Mouse (Mus musculus) c-Kit-positive CD71-negative TER-119-negative erythroid progenitor cells, embryonic 14.5 days (primary cell): ENCODE data around the gene Psme1.

Experiments
- DNase-seq: peaks from one replicate; pipeline ENCODE4 v3.0.0-alpha.2; 2013; ENCODE audit warnings: low read depth

Gene Psme1

DNA sequence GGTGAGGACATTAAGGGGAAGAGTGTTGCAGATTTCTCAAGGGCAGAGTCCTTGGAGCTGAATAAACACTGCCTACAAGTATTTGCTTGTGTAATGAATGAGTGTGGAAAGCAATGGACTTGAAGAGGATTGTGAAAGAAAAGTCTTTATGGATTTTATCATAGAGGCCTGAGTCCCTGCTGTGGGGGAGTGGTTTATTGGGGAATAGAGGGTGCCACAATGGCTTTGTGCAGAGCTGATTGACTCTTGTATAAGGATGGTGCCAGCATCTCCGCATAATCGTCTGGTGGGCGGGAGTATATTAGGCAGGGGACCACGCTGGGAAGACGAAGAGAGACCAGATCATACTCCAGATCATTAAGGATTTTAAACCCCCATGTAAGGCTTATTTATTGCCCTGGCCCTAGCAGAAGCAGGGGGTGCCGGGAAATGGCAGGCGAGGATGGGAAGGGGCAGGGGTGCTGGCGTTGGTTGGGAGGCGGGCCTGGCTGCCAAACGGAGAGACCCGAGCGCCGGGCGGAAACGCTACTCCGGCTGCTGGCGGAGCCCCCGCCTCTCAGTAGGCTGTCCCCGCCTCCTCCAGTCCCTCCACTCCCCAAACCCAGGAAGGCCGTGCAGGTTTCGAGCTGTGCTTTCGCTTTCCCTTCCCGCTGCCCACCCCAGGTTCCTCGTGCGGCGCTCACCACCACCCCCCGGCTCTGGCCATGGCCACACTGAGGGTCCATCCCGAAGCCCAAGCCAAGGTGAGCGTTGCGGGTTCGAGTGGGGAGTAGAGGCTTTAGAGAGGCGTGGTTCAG, at the start of gene Psme1:
Gene Psme1 (plus strand): TSS at position 253 of the 797 bp plus-strand sequence.
- DNase-seq, result no peak

DNA sequence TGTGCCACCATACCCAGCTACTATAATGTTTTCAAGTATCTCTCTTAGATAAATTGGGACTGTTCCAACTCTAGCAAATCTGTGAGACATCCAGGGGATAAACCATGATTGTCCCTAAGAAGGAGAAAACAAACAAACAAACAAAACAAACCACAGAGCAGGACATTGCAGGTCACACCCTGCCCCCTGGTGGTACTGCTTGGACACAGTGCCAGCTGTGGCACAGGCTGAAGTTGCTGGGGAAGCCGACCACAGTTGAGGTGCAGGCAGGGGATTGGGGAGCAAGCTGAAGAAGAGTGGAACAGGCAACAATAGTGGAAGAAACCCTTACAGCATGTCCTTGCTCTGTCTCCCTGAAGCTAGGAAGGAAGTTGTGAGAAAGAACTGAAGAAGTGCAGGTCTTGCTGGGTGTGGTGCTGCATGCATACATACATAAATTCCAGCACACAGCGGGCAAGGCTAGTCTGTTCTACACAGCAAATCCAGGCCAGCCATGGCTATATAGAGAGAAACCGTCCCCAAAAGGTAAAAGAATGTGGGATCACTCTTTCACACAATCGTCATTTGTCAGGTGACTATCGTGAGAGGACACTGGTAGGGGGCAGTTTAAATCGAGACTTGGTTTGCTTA, 41.7 kb upstream of the Psme1 start:
- DNase-seq, result no peak

DNA sequence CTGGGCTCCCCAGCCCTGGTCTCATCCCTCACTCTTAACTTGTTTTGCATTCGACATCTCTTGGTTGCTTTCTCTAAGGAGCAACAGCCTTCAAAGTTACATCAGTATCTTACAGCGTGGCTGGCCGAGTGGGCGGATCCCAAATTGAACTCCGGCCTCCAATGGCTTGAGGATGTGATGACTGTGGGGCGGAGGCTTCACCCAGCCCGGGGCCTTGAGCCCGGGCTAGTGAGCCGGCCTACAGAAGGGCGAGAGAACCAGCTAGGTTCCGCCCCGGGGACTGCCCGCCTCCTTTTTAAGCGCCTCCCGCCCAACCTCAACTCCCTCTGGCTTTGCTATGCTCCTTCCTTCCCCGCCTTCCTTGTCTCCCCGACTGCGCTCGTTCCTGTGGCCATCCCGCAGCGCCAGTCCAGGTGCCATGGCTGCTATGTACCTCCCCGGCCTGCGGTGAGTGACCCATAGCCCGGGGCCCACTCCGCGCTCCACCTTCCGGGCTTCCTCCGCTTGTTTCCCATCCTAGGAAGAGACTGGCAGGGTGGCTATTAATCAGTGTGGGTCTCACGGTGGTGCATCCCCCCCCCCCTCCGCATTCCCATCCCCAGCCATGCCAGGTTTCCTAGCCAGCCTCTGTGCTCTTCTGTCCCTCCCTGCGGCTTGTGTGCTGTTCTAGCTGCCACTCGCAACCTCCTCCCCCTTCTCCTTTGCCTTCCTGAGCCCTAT, 37.7 kb upstream of the Psme1 start, which contains the start of gene Pck2:
Gene Pck2 (plus strand): TSS at position 200 of the 720 bp plus-strand sequence.
- DNase-seq, result peak; percentile 85

DNA sequence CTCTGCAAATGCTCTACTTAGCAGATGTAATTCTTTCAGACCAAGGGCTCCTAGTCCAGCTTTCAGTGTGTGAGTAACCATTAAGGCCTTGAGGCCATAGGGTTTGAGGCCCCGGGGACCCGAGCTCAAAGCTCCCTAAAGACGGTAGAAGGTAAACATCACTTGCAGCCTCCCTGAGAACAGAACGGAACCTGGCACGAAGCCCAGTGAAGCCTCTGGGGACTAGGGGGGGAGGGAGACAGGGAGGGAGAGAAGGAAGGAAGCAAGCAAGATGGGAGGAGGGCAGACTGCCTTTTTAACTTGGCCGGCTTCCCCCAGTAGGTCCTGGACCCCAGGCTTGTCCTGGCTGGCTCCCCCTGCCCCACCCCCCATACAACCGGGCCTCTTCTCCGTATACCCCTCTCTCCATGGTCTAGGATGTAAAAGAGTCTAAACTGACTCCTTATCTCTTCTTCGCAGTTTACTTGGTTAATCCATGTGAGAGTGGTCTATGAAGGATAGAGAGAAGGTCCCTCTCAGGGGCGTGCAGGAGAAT, 37.1 kb upstream of the Psme1 start:
- DNase-seq, result no peak

DNA sequence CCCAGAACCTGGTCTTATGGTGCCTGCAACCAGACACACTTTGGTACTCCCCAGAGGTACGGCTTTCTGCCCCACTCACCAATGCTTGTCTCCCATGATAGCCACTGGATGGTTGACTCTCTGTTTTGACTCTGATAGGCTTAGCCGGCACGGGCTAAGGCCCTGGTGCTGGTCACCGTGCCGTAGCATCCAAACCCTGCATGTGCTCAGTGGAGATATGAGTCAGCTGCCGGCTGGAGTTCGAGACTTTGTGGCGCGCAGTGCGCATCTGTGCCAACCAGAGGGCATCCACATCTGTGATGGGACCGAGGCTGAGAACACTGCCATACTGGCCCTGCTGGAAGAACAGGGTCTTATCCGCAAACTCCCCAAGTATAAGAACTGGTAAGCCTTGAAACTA, 35.7 kb upstream of the Psme1 start:
- no peak for DNase-seq

DNA sequence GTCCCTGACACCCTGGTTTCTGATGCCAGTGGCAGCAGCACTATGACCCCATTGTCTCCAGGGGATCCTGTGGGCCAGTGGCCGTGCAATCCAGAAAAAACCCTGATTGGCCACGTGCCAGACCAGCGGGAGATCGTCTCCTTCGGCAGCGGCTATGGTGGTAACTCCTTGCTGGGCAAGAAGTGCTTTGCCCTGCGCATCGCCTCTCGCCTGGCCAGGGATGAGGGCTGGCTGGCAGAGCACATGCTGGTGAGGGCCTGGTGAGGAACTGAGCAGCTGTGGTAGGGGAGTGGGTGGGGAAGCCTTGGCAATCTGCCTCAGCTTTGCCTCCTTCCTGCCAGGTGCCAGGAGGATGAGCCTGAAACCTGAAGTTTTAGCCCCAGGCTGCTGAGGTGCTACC, 33.6 kb upstream of the Psme1 start:
- DNase-seq, result no peak

DNA sequence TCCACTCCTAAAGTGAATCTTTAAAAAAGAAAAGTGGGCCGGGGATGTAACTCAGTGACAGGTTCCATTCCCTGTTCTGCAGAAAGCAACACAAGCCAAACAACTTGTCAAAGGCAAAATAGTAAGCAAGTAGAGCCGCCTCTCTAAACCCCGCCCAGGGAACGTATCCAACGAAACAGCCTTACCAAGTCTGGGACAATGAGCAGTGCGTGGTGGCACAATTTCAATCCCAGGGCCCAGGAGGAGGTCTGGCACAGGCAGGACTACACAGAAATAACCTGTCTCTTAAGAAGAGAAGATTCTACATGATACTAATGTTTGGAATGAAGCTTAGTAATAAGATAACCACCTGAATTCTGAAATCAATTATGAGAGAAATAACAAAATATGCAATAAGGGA, 27.7 kb upstream of the Psme1 start:
- no peak for DNase-seq

DNA sequence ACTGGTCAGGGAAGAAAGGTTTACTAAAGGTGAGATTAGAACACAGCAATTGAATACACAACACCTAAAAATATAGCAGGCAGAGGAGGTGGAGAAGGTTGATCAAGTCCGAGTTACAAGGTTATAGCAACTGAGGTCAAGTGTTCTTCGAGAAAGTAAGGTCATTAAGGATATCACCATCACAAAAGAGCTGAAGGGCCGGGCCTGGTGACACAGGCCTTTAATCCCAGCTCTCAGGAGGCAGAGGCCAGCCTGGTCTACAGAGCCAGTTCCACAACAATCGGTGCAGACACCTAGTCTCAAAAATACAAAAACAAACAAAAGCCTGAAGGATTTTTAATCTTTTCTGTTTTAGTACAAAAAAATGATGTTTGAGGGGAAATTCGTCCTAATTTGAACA, 26.6 kb upstream of the Psme1 start:
- DNase-seq, result no peak

DNA sequence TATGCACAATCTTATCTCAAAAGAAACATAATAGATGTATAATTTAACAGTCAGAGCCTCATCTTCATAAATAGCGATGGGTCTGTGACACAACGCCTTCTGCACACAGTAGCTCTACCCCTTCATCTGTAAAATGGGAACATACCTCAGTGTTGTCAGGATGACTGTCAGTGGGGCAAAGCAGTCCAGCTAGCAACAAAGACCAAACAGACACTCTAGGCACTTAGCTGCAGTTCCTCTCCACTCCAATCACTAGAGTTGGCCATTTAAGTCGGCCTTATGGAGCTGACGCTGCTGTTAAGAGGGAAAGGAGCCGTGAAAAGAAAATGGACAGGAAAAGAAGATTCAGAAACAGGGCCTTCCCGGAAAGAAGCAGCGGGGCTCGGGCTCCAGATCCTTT, 26.1 kb upstream of the Psme1 start:
- no peak for DNase-seq

DNA sequence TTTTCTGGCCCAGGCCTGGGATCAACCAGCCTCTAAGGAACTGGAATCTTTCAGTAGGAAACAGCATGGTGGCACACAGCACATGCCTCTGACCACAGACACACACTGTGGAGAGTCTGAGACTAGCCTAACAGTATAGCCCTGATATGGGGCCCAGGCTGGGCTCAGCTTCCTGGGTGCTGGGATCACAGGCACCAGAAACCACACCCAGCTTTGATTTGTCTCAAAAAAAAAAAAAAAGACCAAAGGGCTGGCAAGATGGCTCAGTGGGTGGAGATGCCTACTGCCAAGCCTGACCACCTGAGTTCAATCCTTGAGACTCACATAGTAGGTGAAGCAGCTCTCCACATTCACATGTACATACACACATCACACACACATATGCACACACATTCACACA, 23.3 kb upstream of the Psme1 start:
- DNase-seq, result no peak

DNA sequence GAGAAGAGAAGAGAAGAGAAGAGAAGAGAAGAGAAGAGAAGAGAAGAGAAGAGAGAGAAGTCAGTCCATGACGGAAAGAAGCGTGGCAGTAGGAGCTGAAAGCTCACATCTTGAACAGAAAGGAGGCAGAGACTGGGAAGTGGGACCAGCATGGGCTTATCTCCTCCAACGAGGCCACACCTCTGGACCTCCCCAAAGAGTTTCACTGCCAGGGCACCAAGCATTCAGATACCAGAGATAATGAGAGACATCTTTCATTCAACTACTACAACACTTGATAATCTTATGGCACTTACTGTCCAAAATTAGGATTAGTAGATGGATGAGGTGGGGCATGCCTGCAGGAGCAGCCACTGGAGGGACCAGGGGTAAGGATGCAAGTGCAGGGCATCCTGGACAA, 22.1 kb upstream of the Psme1 start:
- DNase-seq, result no peak

DNA sequence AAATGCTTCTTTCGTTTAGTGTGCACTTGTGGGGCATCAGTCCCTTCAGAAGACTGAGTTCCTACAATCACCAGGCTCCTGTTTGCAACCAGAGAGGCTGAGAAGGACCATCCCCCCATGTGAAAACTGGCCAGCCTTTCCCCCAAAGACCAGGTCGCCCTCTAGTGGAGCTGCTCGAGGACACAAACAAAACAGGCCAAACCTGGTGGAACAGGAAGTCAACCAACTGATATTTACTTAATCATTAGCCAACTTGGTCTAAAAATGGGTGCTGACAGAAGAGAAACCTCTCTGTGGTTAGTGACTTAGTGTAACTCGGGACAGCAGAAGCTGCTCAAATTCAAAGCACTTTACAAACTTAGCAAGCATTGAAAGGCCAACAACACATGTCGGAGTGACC, 20.9 kb upstream of the Psme1 start:
- peak; percentile 81 for DNase-seq

DNA sequence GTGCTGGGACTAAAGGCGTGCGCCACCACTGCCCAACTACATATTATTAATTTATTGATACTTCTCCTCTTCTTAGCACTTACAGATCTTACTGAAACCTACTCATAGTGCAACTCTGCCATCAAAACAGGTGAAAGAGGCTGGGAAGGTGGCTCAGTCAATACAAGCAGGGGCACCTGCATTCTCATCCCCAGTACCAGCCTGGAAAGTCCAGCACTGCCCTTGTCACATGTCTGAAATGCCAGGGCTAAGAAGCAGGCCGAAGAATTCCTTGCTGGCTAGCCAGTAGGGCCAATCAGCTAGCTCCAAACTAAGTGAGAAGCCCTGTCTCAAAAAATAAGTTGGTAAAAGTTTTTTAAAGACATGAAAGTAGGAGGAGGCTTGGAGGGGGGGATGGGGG, 20.3 kb upstream of the Psme1 start:
- no peak for DNase-seq

DNA sequence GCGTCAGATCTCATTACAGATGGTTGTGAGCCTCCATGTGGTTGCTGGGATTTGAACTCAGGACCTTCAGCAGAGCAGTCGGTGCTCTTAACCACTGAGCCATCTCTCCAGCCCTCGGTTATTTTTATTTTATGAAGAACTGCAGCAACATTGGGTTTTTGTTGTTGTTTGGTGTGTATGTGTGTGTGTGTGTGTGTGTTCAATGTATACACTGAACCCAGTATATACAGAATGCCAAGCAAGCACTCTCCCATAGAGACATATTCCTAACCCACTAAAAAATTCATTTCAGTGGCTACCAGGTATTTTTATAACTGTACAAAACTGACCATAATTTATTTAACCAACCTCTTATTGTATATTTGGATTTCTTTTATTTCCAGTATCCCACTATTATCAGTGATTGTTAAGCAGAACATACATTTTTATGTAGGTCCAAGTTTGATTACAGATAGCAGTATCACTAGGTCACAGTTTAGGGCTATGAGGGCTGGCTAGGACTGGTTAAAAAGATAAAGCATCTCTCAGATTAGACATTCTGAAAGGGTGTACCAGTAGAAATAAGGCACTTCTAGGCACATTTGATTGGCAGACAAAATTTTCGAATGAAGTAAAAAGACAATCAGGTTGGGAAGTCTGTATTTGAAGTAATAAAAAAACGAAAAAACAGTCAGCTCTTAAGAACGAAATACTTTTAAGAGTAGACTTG, 19.0 kb upstream of the Psme1 start:
- DNase-seq, result no peak

DNA sequence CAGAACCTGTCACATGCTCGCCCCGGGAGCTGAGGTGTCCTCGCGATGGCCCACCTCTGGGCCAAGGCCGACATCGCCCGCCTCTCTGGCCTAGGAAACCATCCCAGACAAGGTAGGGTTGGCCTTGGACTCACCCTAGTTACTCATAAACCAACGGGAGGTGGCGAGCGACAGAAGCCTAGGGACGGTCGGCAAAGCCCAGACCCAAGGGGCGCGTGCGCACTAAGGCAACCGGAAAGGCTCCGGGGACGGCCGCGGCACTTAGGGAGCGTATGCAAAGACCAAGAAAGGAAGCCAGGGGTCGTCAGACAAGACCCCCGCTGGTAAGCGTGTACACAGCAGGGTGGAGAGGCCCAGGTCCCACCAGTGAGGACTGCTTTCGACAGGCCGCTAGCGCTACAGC, 18.1 kb upstream of the Psme1 start, which contains the start of gene Dcaf11:
Gene Dcaf11 (plus strand): TSS at position 208 of the 403 bp plus-strand sequence.
- DNase-seq, result peak; percentile 86

DNA sequence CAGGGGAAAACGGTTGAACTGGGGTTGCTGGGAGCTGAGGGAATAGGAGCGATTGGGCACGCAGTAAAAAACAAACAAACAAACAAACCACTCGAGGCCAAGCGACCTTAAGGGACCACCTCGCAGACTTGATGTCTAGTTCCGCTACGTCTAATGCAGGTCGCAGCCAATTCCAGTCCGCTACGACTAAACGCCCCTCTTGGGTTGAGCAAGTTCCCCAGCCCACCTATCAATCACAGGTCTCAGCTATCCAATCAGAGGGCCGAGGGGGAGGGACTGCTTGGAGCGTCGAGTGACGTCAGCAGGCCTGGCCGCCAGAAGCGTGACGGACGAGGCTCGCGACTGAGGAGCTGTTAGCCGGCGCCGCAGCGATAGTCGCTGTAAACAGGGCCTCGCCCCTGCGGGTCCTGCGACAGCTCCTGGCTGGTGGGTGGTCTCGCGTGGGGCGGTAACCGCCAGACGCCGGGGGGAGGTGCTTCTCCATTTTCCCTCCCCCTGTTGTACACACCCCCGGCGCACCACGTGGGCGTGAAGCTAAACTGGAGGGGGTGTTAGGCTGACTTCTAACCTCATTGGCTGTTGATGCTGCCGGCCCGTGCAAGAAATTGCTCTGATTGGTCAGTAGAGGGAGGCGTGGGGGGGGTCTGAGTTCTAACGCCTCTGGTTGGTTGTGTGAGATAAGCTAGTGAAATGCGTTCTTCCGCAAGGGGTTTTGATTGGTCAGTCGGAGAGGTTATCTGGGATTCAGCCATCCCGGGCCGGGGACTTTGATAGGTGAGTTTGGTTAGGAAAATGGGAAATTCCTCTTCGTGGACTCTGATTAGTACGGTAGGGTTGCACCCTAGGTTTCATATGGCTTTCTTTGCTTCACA, 17.5 kb upstream of the Psme1 start, which contains the start of gene A730061H03Rik:
Gene A730061H03Rik (minus strand): TSS at position 205 of the 872 bp plus-strand sequence.
- DNase-seq, result peak; percentile 99

DNA sequence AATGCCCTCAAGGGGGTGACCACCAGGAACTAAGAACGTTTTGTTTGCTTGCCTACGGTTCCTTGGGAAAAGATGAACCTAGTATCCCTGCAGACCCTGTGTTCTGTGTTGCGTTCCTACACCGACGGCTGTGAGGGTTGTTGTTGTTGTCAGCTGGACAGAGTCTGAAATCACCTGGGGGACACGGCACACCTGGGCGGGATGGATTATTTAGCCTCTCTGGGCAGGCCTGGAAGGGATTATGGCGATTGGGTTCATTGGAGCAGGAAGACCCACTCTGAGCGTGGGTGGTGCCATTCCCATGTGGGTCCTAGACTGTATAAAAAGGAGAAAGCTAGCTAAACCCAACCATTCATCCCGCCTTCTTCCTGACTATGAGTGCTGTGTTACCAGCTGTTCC, 16.1 kb upstream of the Psme1 start:
- DNase-seq, result no peak

DNA sequence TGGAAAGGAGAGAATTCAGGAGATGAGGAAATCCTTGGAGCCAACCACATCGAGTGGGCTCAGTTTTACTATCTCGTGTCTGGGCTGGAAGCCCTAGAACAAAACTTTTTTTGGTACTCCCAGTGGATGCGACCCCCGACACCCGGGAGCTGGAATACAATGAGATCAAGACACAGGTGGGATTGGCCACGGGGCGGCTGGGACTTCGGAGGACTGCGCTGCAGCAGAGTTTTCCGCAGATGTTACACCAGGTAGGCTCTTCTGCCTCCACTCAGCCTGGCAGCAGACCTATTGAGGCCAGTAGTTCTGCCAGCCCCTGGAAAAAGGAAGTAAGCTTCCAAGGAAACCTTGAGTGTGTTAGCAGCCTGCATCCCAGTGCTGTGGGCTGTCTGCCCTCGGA, 14.7 kb upstream of the Psme1 start:
- DNase-seq, result no peak

DNA sequence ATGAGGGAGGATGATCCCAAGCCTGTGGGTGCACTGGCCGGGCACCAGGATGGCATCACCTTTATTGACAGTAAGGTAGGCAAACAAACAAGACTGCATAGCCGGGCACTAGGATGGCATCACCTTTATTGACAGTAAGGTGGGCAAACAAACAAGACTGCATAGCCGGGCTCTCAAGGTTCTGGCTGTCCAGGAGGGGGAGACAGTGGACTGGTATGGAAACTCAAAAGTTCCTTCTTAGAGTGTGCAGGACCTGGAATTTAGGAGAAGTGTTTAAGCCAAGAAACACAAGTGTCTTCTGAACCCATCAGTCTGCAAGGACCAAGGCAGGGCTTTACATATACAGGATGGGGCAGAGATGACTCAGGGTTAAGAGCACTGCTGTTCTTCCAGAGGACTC, 12.2 kb upstream of the Psme1 start:
- no peak for DNase-seq

DNA sequence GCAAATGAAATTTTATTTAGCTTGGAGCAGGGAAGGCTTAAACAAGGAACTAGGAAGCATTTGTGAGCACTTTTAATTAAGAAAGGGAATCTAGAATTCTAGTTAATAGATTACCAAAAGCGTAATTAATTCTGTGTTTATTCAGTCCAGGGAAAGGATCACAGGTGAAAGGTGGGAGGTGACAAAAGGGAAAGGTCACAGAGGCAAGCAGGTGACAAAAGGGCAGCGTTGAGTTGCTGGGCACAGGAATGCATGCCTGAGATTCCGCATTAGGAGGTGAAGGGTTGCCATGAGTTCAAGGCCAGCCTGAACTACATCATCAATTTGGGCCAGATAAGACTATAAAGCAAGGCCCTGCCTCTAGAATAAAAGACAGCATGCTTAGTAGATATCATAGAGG, 10.4 kb upstream of the Psme1 start:
- DNase-seq, result no peak

DNA sequence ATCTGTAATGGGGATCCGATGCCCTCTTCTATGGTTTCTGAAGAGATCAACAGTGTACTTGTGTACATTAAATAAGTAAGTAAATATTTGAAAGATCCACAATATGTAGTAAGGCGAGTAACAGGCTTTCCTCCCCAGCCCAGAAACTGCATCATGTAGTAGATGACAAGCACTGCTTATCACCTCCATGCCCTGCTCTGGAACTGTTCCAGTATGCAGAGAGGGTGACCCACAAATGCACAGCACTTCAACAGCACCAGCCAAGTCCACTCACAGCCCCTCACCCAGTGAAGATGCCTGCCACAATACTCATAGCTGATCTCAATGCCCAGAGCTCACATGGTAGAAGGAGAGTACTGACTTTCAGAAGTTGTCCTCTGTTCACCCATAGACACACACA, 7.3 kb upstream of the Psme1 start:
- DNase-seq, result no peak
